Mouse (Mus musculus): ENCODE measurements at regions not wholly inside any gene's neighbourhood (a gene's known extent, or its start where the extent isn't known, plus 50 kb on each side); places are given as distances from the start of the nearest gene placed in this dataset.

DNA sequence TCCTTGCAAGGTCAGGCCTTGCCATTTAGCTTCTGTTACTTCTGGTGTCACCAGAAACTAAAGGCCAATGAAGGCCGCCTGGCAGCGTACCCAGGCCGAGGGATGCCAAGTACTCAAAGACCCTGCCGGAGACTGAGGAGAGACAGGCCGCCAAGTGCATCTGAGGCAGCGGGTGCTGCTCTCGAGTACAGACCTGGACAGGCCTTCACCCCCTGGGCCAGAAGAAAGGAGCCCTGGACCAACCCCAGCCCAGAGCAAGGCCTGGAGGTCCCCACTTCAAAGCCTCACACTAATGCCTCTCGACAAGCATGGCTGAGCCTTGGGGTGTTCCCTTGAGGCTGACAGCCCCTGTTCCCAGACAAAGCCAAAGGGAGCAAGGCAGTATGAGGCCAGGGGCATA lies 70.5 kb downstream of the Inhbb start:
- no peak for TF ChIP-seq POLR2A (IDR thresholded peaks at IDR 0.05; ENCODE audit: control insufficient read depth, low read depth, low read length)
- no peak for TF ChIP-seq CTCF (IDR thresholded peaks at IDR 0.05; ENCODE audit: control insufficient read depth, insufficient read depth, insufficient replicate concordance, low read depth, low read length)
